Mouse (Mus musculus): ENCODE measurements at regions not wholly inside any gene's neighbourhood (a gene's known extent, or its start where the extent isn't known, plus 50 kb on each side); places are given as distances from the start of the nearest gene placed in this dataset.

DNA sequence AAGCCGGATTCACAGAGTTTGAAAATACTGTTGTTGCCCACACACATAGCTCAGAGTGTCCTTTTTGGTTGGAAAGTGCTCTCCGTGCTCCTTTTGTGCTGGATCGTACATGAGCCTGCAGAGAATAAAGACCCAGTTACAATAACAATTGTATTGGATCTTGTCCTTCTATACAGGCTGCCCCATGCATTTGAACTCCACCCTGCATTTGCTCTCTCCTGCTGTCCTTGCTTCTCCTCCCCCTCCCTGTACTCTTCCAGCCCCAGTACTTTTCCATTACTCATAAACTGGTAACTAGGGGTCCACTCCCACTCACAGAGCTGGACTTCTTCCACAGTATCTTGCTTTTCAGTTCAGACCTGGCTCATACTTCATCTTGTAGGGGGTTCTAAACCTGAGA lies 86.5 kb upstream of the Chmp2b start:
- TF ChIP-seq POLR2A (IDR thresholded peaks at IDR 0.05; ENCODE audit: insufficient read depth, low read length) (no peak), CTCF (IDR thresholded peaks at IDR 0.05; ENCODE audit: low read depth, low read length) (no peak)

Measured in ES-Bruce4 (cell line).